Mouse (Mus musculus): ENCODE results near the gene Prkar2b.

GRCm38 (mm10) chr12:31973473-31974172 is 87.5 kb downstream of the Prkar2b start:
- TF ChIP-seq CTCF (IDR thresholded peaks at IDR 0.05; ENCODE audit: borderline replicate concordance, control insufficient read depth, extremely low read depth, insufficient read depth, low read length, poor library complexity): no peak
- 0 out of 2 replicates have a peak, but pooled peaks have one; percentile 16 for TF ChIP-seq POLR2A (IDR thresholded peaks at IDR 0.05; ENCODE audit: control insufficient read depth, extremely low read depth, insufficient read depth, low read length, poor library complexity)
